Mouse (Mus musculus) ovary, postnatal 36 days (tissue): ENCODE data around the gene Slc4a3.

Source experiments
- DNase-seq: peaks from one replicate; pipeline ENCODE4 v3.0.0; 2022; ENCODE audit warnings: low spot score, mixed read lengths

Slc4a3 gene

DNA sequence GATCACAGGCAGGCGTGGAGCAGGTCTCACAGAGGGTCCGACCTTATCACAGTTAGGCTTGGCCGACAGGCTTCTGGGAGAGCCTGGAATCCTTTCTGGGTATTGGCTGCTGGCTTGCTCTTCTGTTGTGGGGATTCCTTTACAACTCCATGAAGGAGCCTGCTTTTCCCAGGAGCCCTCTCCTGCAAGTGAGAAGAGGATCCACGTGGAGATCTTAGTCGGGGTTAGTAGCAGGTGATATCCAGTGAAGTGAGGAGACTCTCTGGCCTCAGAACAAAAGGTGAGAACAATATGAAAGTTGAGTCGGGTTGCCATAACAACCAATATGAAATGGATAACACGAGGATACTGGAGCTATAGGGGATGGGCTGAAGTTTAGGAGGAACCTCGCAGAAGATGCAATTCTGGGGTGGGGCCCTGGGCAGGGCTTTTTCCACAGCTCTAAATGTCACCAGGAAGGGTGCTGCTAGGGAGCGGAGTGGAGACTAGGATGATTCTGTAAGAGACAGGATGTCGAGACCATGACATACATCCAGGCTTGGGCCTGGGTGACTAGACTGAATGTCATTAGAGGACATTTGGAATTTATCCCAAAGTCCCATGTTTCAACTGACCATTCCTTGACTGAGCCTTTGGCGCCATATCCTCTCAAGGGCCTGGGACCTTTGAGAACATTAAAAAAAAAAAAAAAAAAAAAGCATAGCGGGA is 14.3 kb downstream of the Slc4a3 start:
- no peak for DNase-seq

DNA sequence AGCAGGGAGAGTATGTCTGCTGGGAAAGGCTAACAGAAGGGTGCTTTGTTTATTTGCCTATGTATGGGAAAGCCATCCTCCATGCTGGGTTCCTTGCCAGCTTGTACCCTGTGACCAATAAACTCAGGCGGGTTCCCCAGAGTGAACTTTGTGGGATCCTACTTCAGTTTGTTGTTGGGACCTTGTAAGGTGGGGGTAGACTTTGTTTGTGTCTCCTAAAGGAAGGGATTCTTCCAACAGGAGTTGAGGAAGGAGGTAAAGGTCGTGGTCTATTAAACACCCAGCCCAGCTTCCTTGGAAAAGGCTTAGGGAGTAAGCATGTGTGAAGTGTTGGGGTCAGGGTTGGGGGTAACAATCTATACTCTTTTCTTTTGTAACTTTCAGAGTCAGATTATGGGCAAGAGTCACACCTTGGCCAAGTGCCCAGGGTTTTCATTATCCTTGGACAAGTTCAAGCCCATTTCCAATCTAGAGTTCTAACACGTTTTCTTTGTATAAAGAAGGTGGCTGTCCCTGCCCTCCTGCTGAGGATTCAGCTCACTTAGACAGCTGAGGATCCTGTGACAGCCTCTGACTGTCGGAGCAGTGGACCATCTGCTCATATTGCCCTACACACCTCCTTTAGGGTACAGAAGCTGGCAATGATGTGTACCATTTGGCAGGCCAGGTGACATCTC is 15.3 kb downstream of the Slc4a3 start:
- no peak for DNase-seq

GRCm38 (mm10) chr1:75561898-75562238 is 15.8 kb downstream of the Slc4a3 start:
- no peak for DNase-seq

- DNase-seq = no peak
Observed at GRCm38 (mm10) chr1:75564102-75564501, 18.0 kb downstream of the Slc4a3 start.

- no peak for DNase-seq
Observed at GRCm38 (mm10) chr1:75564916-75565315, 18.9 kb downstream of the Slc4a3 start.

DNA sequence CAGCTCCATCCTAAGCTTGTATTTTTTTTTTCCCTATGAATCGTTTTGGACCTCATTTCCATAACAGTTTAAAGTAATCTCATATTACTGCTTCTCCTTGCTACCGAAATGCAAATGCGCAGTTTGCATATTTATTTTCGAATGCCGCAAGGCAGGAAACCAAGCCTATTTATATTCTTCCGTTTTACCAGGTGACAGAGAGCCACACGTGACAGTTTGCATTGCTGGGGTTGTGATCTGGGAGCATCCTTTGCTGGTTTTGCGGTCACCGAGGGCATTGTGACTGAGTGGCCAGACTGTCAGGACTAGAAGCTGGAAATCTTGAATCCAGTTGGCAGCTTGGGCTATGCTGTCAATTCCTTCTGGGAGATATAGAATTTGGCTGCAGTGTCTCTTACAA is 19.6 kb downstream of the Slc4a3 start:
- no peak for DNase-seq

DNA sequence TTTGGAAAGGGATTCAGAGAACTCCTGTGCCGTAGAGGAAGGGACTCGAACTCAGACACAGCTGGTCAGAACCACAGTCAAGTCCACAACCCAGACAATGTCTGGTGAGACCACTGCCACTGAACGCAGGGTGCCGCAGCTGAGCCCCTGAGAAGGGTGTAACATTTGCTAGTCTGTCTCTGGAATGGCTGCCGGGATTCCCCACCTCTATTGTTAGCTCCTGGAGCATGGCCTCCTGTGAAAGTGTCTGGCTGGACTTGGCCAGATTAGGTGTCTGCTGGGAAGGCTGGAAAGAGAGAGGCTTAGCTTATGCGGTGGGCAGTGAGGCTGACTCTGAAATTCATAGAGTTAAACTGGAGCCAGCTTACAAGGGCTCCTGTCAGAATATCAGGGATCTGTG is 24.3 kb downstream of the Slc4a3 start:
- no peak for DNase-seq

DNA sequence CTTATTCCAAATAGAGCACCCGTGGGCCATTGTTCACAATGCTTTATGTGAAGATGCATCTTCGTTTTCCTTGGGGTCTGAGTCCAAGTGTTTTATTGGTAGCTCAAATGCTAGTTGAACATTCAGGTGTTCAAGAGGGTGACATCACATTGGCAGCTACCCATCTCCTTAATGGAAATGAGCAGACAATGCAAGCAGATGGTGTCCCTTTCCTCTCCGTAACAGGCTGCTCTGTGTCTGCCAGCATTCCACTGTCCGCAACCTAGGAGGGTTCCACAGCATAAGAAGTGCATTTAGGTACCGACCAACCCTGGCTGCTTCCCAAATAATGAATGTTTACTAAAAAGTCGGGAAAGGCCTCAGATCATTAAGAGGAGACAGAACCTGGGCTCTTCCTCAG is 26.7 kb downstream of the Slc4a3 start:
- no peak for DNase-seq

- no peak for DNase-seq
Observed at GRCm38 (mm10) chr1:75573715-75574114, 27.6 kb downstream of the Slc4a3 start.

GRCm38 (mm10) chr1:75574476-75575310 is 28.6 kb downstream of the Slc4a3 start:
- DNase-seq = no peak

DNA sequence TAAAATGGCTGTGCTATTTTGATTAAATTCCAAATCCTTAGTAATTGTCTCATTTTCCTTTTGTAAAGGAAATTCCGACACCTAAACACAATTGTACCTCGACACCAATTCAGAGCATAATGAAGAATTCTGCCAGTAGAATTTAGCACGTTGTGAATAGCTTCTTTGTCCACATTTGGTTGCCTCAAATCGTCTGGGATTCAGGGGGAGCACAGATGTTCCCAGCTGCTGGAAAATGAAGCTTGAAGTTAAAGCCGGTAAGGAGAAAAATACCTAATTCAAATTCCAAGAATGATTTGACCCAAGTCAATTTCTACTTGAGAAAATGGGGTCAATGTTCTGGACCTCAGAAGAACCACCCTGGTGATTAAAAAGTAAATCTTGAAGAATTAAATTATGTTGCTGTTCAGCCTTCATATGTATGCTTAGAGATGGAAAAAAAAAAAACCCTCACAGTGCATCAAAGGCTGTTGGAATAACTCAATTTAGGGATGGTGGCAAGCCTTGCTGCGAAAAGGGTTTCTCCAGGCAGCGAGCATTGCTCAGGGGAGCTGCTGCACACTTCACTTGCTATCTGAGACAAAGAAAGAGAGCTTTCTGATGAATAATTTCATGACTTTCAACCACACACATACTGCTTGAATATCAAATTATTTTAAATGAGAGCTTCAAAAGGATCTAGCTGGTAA is 36.0 kb downstream of the Slc4a3 start:
- no peak for DNase-seq

- DNase-seq = no peak
Observed at GRCm38 (mm10) chr1:75582625-75582956, 36.5 kb downstream of the Slc4a3 start.

- no peak for DNase-seq
Observed at GRCm38 (mm10) chr1:75583034-75583433, 37.0 kb downstream of the Slc4a3 start.

DNA sequence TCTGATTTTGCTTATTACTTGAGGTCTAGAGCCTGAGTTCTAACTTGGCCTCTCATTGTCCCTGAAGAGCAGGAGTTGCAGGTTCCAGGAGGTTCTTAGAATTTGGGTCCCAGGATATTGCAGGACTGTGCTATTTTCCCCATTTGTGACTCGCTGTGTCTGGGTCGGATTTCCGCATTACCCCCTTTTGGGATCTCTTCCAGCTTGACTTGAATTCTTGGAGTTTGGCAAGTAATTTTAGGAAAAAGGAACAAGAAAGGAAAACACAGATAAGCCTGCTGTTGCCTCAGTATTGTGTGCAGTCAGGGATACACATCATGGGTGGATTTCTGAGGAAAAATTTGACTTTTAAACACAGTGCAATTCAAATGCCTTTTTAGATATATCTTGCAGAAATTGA is 40.7 kb downstream of the Slc4a3 start:
- DNase-seq = no peak

- no peak for DNase-seq
Observed at GRCm38 (mm10) chr1:75587738-75588719, 42.0 kb downstream of the Slc4a3 start.

DNA sequence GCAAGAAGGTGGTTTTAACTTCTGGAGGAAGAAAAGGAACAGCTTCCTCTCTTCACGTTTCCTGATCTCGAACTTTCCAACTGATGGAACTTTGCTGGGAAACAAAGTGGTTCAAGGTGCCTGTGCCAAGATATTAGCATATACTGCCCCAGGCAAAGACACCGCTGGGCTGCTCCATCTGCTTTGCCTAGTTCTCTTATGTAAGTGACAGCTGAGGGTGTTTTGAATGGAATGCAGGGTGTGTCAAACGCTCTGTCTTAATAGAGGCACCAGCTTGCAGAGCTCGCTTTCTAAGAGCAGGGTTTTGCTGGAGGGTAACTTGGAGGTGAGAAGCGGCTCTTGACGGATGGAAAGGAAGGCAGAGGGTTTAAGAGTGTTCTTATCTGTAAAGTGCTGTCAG is 42.8 kb downstream of the Slc4a3 start:
- DNase-seq = no peak

DNA sequence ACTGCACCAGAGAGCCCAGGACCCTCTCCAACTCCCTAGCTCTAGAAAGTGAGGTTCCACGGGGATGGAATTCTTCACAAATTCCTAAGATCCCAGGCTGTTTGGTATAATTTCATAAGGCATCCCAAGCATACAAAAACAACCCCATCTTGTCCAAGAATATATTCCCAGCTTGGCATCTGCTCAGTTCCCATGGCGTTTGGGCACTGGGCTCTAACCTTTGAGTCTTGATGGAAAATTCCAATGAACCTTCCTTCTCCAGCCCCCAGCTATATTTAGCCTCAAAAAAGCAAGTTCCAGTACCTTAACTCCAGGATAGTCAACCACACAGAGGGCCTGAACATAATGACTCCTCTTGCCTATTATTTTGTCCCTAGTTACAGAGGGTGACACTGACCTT is 43.9 kb downstream of the Slc4a3 start:
- no peak for DNase-seq

GRCm38 (mm10) chr1:75593956-75594355 is 47.9 kb downstream of the Slc4a3 start:
- DNase-seq = no peak

GRCm38 (mm10) chr1:75594836-75595235 is 48.8 kb downstream of the Slc4a3 start:
- DNase-seq = no peak

- no peak for DNase-seq
Observed at GRCm38 (mm10) chr1:75595930-75596329, 49.9 kb downstream of the Slc4a3 start.

- DNase-seq = no peak
Observed at GRCm38 (mm10) chr1:75596906-75597305, 50.8 kb downstream of the Slc4a3 start.
